Mouse (Mus musculus) cerebellum, postnatal 10 days (tissue): ENCODE data around the gene Wbp1l.

Experiments used
- DNase-seq, 2 experiments: peaks; one replicate each; pipeline ENCODE4 v3.0.0; 2021; ENCODE audit warnings: mixed read lengths in 2 of 2

Gene Wbp1l

DNA sequence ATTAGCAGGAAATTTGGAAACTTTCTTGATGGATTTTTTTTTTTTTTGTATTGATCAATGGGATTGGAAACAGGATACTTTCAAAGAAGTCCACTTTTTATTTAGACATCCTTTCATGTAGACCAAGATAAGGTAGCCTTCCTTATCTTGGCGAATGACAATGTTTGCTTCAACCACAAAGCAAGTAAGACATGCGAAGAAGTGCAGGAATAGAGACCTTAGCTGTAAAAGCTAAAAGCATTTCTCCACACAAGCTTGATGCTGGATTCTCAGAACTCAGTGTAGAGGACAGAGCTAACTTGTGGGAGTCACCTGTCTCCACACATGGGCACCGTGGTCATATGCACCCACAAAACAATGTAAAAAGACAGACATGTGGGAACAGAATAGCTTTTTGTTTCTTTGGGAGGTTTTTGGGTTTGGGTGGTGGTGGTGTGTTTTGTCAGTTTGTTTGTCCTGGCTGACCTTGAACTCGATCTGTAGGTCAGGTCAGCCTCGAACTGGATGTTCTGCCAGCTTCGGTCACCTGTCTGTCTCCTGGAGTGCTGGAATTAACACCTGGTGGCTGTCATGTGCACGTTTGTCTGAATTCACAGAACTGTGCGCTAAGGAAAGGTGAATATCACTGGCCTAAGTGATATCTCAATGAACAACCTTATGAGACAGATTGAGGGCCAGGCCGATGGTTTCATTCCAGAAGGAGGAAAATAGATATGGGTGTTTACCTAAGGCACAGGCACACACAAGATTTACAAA is 107.8 kb downstream of the Wbp1l start:
- no peak for DNase-seq
